Mouse (Mus musculus) lung, adult 2 months (tissue): Measurements from ENCODE around the gene Abi2.

Experiments
- CTCF ChIP-seq: fragments of 200-500 bp; IDR thresholded peaks from 2 replicates; pipeline ENCODE4 v1.5.1; 2011; ENCODE audit warnings: mild to moderate bottlenecking, low read length, control low read depth; ENCODE audit not compliant: insufficient read depth
- POLR2A ChIP-seq: fragments of 200-500 bp; IDR thresholded peaks from 2 replicates; pipeline ENCODE4 v1.6.1; 2011; ENCODE audit warnings: low read depth, mild to moderate bottlenecking, control low read depth, low read length, borderline replicate concordance; ENCODE audit errors: extremely low read depth

GRCm38 (mm10) chr1:60503456-60503855, 94.0 kb downstream of the Abi2 start:
- TF ChIP-seq POLR2A (no peak), CTCF (no peak)
